Mouse (Mus musculus) layer of hippocampus, adult 8-10 months (tissue): Measurements from ENCODE around the gene Hoxd9. TPM values are rescaled to one million over a fixed set of nuclear protein-coding genes. Genes with fewer than 3 reads are reported as not detected.

ENCODE experiments used
- DNase-seq, 2 experiments: peaks; one replicate each; pipeline ENCODE4 v3.0.0; 2022; ENCODE audit warnings: low spot score in 2 of 2
- microRNA-seq, 2 experiments: library from miRNA; unstranded; fragments of <30 nt; microRNA quantifications; one replicate each; pipeline ENCODE4 v1.2.0; 2022
- total RNA-seq, 4 experiments: library from RNA; stranded (reverse); gene quantifications; 2 replicates each; pipeline ENCODE4 v1.2.4; 2022

The Hoxd9 gene
- total RNA-seq, 4 experiments from 2014 or later: not detected

DNA sequence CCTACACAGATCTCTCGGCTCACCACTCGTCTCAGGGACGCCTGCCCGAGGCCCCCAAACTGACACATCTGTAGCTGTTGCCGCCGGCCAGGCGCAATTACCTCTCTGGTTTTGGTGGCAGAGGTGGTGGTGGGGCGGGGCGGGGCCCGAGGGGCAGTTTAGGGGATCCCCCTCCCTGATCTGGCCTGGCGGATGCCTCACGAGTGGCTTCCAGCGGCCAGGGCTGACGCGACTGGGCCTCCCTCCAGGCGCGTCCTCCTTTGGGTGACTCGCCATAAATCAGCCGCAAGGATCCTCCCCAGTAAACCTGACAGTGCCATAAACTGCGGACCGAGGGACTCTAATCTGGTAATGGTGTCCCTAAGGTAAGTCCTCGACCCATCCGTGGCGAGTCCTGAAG lies 49.5 kb downstream of the Hoxd9 start:
- DNase-seq: no peak

DNA sequence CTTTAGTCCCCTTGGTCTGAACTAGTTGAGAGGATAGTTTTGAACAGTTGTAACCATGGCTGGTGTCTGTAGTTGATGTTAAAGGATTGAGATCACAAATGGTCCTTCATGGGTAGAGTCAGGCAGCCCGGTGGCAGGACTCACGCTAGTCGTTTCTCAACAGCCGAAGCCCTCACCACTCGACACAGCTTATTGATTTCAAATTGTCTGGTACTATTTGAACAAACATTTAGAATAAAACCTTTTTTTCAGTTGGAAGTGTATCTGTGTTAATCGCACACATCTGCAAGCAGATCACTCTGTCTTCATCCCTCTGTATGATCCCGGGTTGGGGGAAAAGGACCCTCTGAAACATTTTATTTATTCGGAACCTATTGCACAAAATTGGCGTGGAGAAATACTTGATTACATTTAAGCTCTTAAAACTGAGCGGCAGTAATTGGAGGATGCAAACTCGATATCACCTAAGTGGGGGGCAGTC lies 50.2 kb downstream of the Hoxd9 start:
- no peak for DNase-seq

DNA sequence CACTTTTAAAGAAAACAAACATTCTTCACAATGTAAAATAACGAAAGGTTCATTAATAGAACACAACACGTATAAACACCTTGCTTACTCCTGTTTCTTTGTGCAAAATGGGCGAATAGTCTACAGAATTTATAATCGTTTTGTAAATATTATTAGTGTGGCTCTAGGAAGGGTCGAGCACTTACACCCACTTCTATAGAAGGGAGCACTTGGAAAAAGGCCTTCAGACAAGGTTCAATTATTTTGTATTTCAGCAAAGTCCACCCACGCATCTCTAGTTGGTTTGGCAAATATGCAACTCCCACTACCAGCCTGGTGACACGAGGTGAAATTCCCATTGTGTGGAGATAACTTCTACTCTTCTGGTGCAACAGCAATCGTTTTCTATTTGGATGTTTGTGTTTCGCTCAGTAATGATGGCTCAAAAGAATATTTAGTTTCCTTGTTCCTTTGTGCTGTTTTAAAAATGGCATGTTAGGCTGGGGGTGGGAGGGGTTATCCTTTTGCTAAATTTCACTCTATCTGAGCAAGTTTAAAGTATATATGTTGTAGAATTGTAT lies 51.0 kb downstream of the Hoxd9 start:
- DNase-seq: no peak

DNA sequence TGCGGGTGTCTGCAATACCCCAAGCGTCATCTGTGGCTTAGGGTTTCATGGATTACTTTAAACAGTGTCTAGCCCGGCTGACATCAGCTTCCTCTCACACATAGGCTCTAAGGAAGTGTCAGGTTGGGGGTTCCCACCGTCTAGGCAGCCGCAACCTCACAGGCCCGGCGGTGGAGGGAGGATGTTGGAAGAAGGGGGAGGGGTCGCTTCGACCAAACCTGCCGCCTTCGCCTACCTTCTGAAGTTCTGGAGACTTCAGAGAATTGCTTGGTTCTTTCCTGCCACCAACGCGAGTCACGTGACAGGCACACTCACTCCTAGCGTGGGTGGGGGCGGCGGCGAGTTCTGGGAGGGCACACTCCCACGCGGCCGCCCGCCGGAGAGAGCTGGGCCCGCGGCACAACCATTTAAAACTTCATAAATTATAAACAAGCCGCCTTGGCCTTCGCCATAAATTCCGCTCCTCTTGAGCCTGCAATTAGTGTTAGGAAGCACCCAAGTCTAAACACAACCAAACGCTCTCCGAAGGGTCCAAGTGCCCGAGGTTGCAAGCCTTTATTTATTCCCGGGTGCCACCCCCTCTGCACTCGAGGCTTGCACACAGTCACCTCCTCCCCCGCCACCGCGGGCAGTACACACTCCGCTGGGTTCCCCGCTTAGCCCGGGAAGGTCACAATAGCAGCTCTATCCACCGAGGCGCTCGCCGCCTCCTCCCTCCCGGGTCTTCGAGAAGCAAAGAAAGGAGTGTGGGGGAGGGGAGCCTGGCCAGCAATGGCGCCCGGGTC lies 52.0 kb downstream of the Hoxd9 start:
- DNase-seq: no peak

Small RNAs within 50 kb of the gene (microRNA-seq; reads per million reads assigned to microRNA genes)
- 0 reads per million in 2 experiments for gene Gm44463
- gene Mir10b: 71.1 to 114 reads per million in 2 experiments

Other genes with a start within 250 kb of the Hoxd9 start
- gene Lnpk, start 118.3 kb upstream of the Hoxd9 start, total RNA-seq: 10 to 100 TPM; 49.6 to 66.6 (median 60.5) TPM
- gene Evx2, start 38.2 kb upstream of the Hoxd9 start, total RNA-seq: not detected
- gene Hoxd13, start 29.4 kb upstream of the Hoxd9 start, total RNA-seq: not detected
- gene Hoxd12, start 22.7 kb upstream of the Hoxd9 start, total RNA-seq: not detected
- gene Hoxd11, start 18.2 kb upstream of the Hoxd9 start, total RNA-seq: not detected
- gene Hoxd10, start 5.8 kb upstream of the Hoxd9 start, total RNA-seq: not detected
- not detected for gene Hoxd8, start 6.9 kb downstream of the Hoxd9 start, total RNA-seq
- gene Hoxd3, start 14.2 kb downstream of the Hoxd9 start, total RNA-seq: not detected
- gene Hoxd4, start 14.2 kb downstream of the Hoxd9 start, total RNA-seq: not detected
- not detected for gene Gm28230, start 29.0 kb downstream of the Hoxd9 start, total RNA-seq
- gene Hoxd1, start 65.3 kb downstream of the Hoxd9 start, total RNA-seq: under 1 TPM in 2 of 4 experiments, not detected in 2; 0.17 to 0.27 TPM
- 10 to 100 TPM; 41.0 to 46.5 (median 43.9) TPM for gene Mtx2, start 128.1 kb downstream of the Hoxd9 start, total RNA-seq